ENCODE assay signal across 7 mouse cellular contexts in genomic region chr3:157876439-157877156, GRCm38 (mm10). TPM values are rescaled to one million over a fixed set of nuclear protein-coding genes. Genes with fewer than 3 reads are reported as not detected.
DNase-seq lines count a peak whose midpoint lies in the region; ATAC-seq and TF ChIP-seq lines count a peak whose summit lies in the region.

No protein-coding gene starts in this region.

- no peak overlapping the region for H3K4me2 ChIP-seq in kidney, embryonic 15.5 days

- H3K4me3 ChIP-seq in ES-E14 (ENCODE audit: insufficient read depth in 1 of 2, low read depth in 1 of 2, low read length in 2 of 2, poor library complexity in 1 of 2, severe bottlenecking in 1 of 2), result no peak overlapping the region
- peak overlapping the region; percentile 30 for H3K4me3 ChIP-seq in cerebellum, adult 2 months (replicated peaks; ENCODE audit: insufficient read depth, low read depth, low read length)
- H3K4me3 ChIP-seq in kidney, embryonic 15.5 days (replicated peaks), result no peak overlapping the region

- DNase-seq in CD4-positive helper T cell, adult 2 months (ENCODE audit: low read depth, low spot score), result peak; percentile 47
- peak; percentile 56 for DNase-seq in ES-E14 (ENCODE audit: low read depth, low spot score)
- peak; percentile 35 to 42 for DNase-seq in cerebellum, adult 2 months
- peak; percentile 6 to 87 for DNase-seq in frontal cortex, adult 2 months (ENCODE audit: extremely low spot score in 1 of 2, low spot score in 1 of 2)
- peak; percentile 12 to 28 for DNase-seq in lung, adult 18-20 months
- peak; percentile 77 for DNase-seq in retina, postnatal 1 day

- WGBS in cerebellum, adult 2 months, result 8% methylated on average over 11 of the region's 11 CpGs
- WGBS in kidney, embryonic 15.5 days, result 55% methylated on average over 11 of the region's 11 CpGs

- H3K4me1 ChIP-seq in ES-E14 (ENCODE audit: control insufficient read depth in 2 of 2, insufficient read depth in 2 of 2, low read length in 2 of 2, poor library complexity in 1 of 2), result no peaks in the 10 kb centered on the region
- H3K4me1 ChIP-seq in cerebellum, adult 2 months (ENCODE audit: control insufficient read depth, insufficient read depth, low read length), result 0 out of 2 replicates have a peak, but pooled peaks cover 3% of the 10 kb centered on the region
- no peaks in the 10 kb centered on the region for H3K4me1 ChIP-seq in kidney, embryonic 15.5 days

- H3K9me3 ChIP-seq in ES-E14 (ENCODE audit: control insufficient read depth, insufficient read depth, low read depth, low read length), result no peaks in the 10 kb centered on the region
- no peaks in the 10 kb centered on the region for H3K9me3 ChIP-seq in kidney, embryonic 15.5 days (replicated peaks)

- 0 out of 2 replicates have a peak, but pooled peaks have one; percentile 62 for ATAC-seq in kidney, embryonic 15.5 days (replicated peaks; ENCODE audit: low FRiP score)

- no peaks in the 10 kb centered on the region for H3K27me3 ChIP-seq in cerebellum, adult 2 months (ENCODE audit: control insufficient read depth, insufficient read depth, low read length)
- H3K27me3 ChIP-seq in kidney, embryonic 15.5 days, result no peaks in the 10 kb centered on the region

- peak; percentile 52; the same call in 1 of the 2 replicates for TF ChIP-seq CTCF in cerebellum, adult 2 months (IDR thresholded peaks at IDR 0.05; ENCODE audit: borderline replicate concordance, insufficient read depth, low read depth, low read length)

- TF ChIP-seq POLR2A in cerebellum, adult 2 months (IDR thresholded peaks at IDR 0.05; ENCODE audit: borderline replicate concordance, insufficient read depth, low read length), result no peak

- H3K27ac ChIP-seq in ES-E14 (ENCODE audit: insufficient read depth, low read depth, low read length, poor library complexity, severe bottlenecking), result no peak overlapping the region
- no peak overlapping the region for H3K27ac ChIP-seq in cerebellum, adult 2 months (ENCODE audit: insufficient read depth, low read length)
- H3K27ac ChIP-seq in kidney, embryonic 15.5 days, result no peak overlapping the region

- no peak overlapping the region for H3K9ac ChIP-seq in ES-E14 (ENCODE audit: insufficient read depth, low read depth, low read length, poor library complexity, severe bottlenecking)
- H3K9ac ChIP-seq in kidney, embryonic 15.5 days, result no peak overlapping the region

- in situ Hi-C loops in ES-E14 (cut with MboI; ENCODE audit: low sequenced_read_pairs in 2 of 2, unreplicated experiment in 2 of 2), result no loop called here

- H3K36me3 ChIP-seq in ES-E14 (ENCODE audit: control insufficient read depth, insufficient read depth, low read length, poor library complexity, severe bottlenecking), result no peaks in the 10 kb centered on the region
- no peaks in the 10 kb centered on the region for H3K36me3 ChIP-seq in kidney, embryonic 15.5 days

TF ChIP-seq in ES-E14, 5 proteins besides CTCF, POLR2A, EP300 and RAD21:
- no peak for TF ChIP-seq ZNF384 (IDR thresholded peaks at IDR 0.05; ENCODE audit: low read depth, low read length)
- peak; percentile 86; the same call in 1 of the 2 replicates for TF ChIP-seq ZC3H11A (IDR thresholded peaks at IDR 0.05; ENCODE audit: borderline replicate concordance, low read depth, low read length)
- no peak for TF ChIP-seq CHD2 (IDR thresholded peaks at IDR 0.05; ENCODE audit: low read depth, low read length)

RNA-seq across cellular contexts. Expression of gene Cth, which starts 48.3 kb away (rescaled TPM):
- 70.7 and 76.0 TPM in 2 replicates for total RNA-seq in ES-E14 (2012; rRNA removed)
- polyA plus RNA-seq in cerebellum, adult 2 months (2012; rRNA removed), result 3.3 and 3.9 TPM in 2 replicates
- polyA plus RNA-seq in frontal cortex, adult 2 months (2012; rRNA removed), result 4.9 and 5.2 TPM in 2 replicates
- 45.7 and 47.0 TPM in 2 replicates for polyA plus RNA-seq in kidney, embryonic 15.5 days (2015; fragmentation: Nextera tagmentation; extraction: Ambion mirVana)

Comparison
In these comparisons a context has a peak if more than half of its experiments do, and no peak if none do; other contexts are left out.
1. DNase-seq: peak in every context shown above with its lines; median percentile 77 in retina, postnatal 1 day; 56 in ES-E14; 47 in CD4-positive helper T cell, adult 2 months; 46 in frontal cortex, adult 2 months; 38 in cerebellum, adult 2 months; 20 in lung, adult 18-20 months.